Mouse (Mus musculus) lung, postnatal 0 days (tissue): ENCODE results near the gene Prmt3. TPM values are rescaled to one million over a fixed set of nuclear protein-coding genes. Genes with fewer than 3 reads are reported as not detected.

ENCODE experiments used
- ATAC-seq: fragments of 200-750 bp; cut with Nextera tagmentation; 2 replicates; pipeline ENCODE4 v1.8.0; 2017; ENCODE audit warnings: moderate library complexity
- DNase-seq: peaks from one replicate; pipeline ENCODE4 v3.0.0-alpha.2; 2016; ENCODE audit warnings: low spot score
- H3K27ac ChIP-seq: fragments of 300-500 bp; sonication (generic); 2 replicates; pipeline ENCODE4 v1.5.1; 2014; ENCODE audit warnings: antibody characterized with exemption, mild to moderate bottlenecking, low read length, mixed read lengths
- H3K27me3 ChIP-seq: fragments of 300-500 bp; sonication (generic); replicated peaks from 2 replicates; pipeline ENCODE4 v1.6.1; 2014; ENCODE audit warnings: low read length, mixed read lengths; ENCODE audit not compliant: insufficient read depth
- H3K36me3 ChIP-seq: fragments of 300-500 bp; sonication (generic); 2 replicates; pipeline ENCODE4 v1.6.1; 2014; ENCODE audit warnings: low read length, mixed read lengths; ENCODE audit not compliant: insufficient read depth
- H3K4me1 ChIP-seq: fragments of 300-500 bp; sonication (generic); 2 replicates; pipeline ENCODE4 v1.6.1; 2014; ENCODE audit warnings: antibody characterized with exemption, low read depth, low read length, mixed read lengths; ENCODE audit not compliant: insufficient read depth
- H3K4me2 ChIP-seq: fragments of 300-500 bp; sonication (generic); replicated peaks from 2 replicates; pipeline ENCODE4 v1.6.1; 2014; ENCODE audit warnings: low read depth, mild to moderate bottlenecking, low read length, moderate library complexity, mixed read lengths
- H3K4me3 ChIP-seq: fragments of 300-500 bp; sonication (generic); 2 replicates; pipeline ENCODE4 v1.5.1; 2014; ENCODE audit warnings: low read depth, low read length
- H3K9ac ChIP-seq: fragments of 300-500 bp; sonication (generic); replicated peaks from 2 replicates; pipeline ENCODE4 v1.6.1; 2014; ENCODE audit warnings: low read depth, mild to moderate bottlenecking
- H3K9me3 ChIP-seq: fragments of 300-500 bp; sonication (generic); 2 replicates; pipeline ENCODE4 v1.6.1; 2016; ENCODE audit warnings: low read length, mixed read lengths
- CTCF ChIP-seq: IDR thresholded peaks from 2 replicates; pipeline ENCODE4 v1.5.1; 2016; ENCODE audit warnings: antibody characterized with exemption, mild to moderate bottlenecking
- EP300 ChIP-seq: IDR thresholded peaks from 2 replicates; pipeline ENCODE4 v1.6.1; 2016; ENCODE audit warnings: antibody characterized with exemption, mild to moderate bottlenecking, control low read depth
- WGBS: fragments of 180-500 bp; shearing (Covaris S2); extraction: QIAGEN DNeasy Blood & Tissue Kit; methylation state at CpG from one replicate; pipeline ENCODE4 v1.1.7; 2014; 5-methylcytosine and 5-hydroxymethylcytosine counted together
- polyA plus RNA-seq: library from polyadenylated mRNA; unstranded; fragments of >200 nt; fragmentation: Nextera tagmentation; extraction: Ambion mirVana; gene quantifications from 2 replicates; pipeline ENCODE4 v1.2.1, GENCODE M21; 2015

The Prmt3 gene
- polyA plus RNA-seq, 1 experiment from 2014 or later, result 15.9 TPM

DNA sequence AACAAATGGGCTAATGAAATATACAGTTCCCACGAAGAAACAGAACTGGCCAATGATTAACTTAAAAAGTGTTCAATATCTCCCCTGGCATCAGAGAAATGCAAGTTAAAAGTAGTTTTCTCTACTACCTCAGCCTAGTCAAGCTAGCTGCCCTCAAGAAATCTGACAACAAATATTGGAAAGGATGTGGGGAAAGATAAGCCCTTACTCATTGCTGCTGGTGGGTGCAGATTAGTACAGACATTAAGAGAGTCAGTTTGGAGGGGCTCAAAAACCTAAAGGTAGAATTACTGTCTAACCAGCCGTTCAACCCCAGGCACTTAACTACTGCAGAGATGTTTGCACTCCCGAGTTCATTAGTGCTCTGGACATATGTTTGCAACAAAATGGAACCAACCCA lies 27.5 kb downstream of the Prmt3 start:
- ATAC-seq (no peak), DNase-seq (no peak)
- no peaks in the 10 kb centered on the region for H3K27me3 ChIP-seq
- H3K4me3 ChIP-seq, result no peak overlapping the region
- no peaks in the 10 kb centered on the region for H3K9me3 ChIP-seq
- H3K9ac ChIP-seq, result no peak overlapping the region
- no peaks in the 10 kb centered on the region for H3K4me1 ChIP-seq
- TF ChIP-seq CTCF (no peak), EP300 (no peak)
- H3K4me2 ChIP-seq, result no peak overlapping the region
- WGBS, result 52% methylated on average over 3 of the region's 3 CpGs
- no peak overlapping the region for H3K27ac ChIP-seq
- H3K36me3 ChIP-seq, result 0 out of 2 replicates have a peak, but pooled peaks cover 3% of the 10 kb centered on the region

GRCm38 (mm10) chr7:49807093-49807682 lies 29.0 kb downstream of the Prmt3 start:
- DNase-seq (no peak), ATAC-seq (no peak)
- Histone ChIP-seq H3K9me3 (no peaks in the 10 kb centered on the region), H3K4me2 (no peak overlapping the region), H3K36me3 (0 out of 2 replicates have a peak, but pooled peaks cover 3% of the 10 kb centered on the region), H3K27ac (no peak overlapping the region), H3K4me3 (no peak overlapping the region), H3K4me1 (no peaks in the 10 kb centered on the region), H3K27me3 (no peaks in the 10 kb centered on the region), H3K9ac (no peak overlapping the region)
- 65% methylated on average over 9 of the region's 9 CpGs for WGBS
- TF ChIP-seq CTCF, result no peak
- TF ChIP-seq EP300, result no peak

- Histone ChIP-seq H3K27me3 (no peaks in the 10 kb centered on the region), H3K4me1 (no peaks in the 10 kb centered on the region), H3K9me3 (no peaks in the 10 kb centered on the region), H3K27ac (no peak overlapping the region), H3K4me2 (no peak overlapping the region), H3K9ac (no peak overlapping the region), H3K4me3 (no peak overlapping the region), H3K36me3 (0 out of 2 replicates have a peak, but pooled peaks cover 1% of the 10 kb centered on the region)
- no peak for DNase-seq
- ATAC-seq, result no peak
- no peak for TF ChIP-seq CTCF
- TF ChIP-seq EP300, result no peak
- WGBS, result 91% methylated on average over 17 of the region's 17 CpGs
Measured at GRCm38 (mm10) chr7:49807846-49808622, 29.9 kb downstream of the Prmt3 start.

- ATAC-seq, result no peak
- 82% methylated on average over 6 of the region's 6 CpGs for WGBS
Measured at GRCm38 (mm10) chr7:49809100-49809499, 31.0 kb downstream of the Prmt3 start.

DNA sequence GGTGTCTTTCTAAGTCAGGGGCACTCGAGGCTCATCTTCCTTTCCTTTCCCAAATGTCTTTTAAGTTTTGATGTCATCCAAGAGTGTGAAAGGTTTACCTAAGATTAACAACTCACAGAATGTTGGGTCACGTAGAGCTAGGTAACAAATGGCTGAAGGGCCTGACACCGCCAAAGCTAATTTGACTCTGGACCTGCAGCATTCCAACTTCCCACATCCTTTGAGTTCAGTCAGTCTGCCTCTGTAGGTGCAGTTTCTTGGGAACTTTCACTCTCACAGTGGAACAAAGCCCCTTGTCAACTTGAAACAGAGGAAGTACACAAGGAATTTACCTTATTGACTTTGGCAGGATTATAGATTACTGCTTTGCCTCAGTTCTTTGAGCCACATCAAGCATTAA lies 31.4 kb downstream of the Prmt3 start:
- WGBS, result 50% methylated on average over 3 of the region's 3 CpGs
- H3K9me3 ChIP-seq, result no peaks in the 10 kb centered on the region
- no peak for ATAC-seq
- H3K27me3 ChIP-seq, result no peaks in the 10 kb centered on the region
- H3K9ac ChIP-seq, result no peak overlapping the region
- no peaks in the 10 kb centered on the region for H3K36me3 ChIP-seq
- no peak overlapping the region for H3K4me2 ChIP-seq
- H3K4me1 ChIP-seq, result no peaks in the 10 kb centered on the region
- no peak for DNase-seq
- H3K4me3 ChIP-seq, result no peak overlapping the region
- no peak for TF ChIP-seq EP300
- TF ChIP-seq CTCF, result no peak
- no peak overlapping the region for H3K27ac ChIP-seq

More at GRCm38 (mm10) chr7:49809100-49809499, 31.0 kb downstream of the Prmt3 start:
- H3K9me3 ChIP-seq, result no peaks in the 10 kb centered on the region
- no peak overlapping the region for H3K4me2 ChIP-seq
- no peak for DNase-seq
- H3K4me1 ChIP-seq, result no peaks in the 10 kb centered on the region
- no peak for TF ChIP-seq CTCF
- no peak for TF ChIP-seq EP300
- H3K27ac ChIP-seq, result no peak overlapping the region
- no peaks in the 10 kb centered on the region for H3K27me3 ChIP-seq
- H3K4me3 ChIP-seq, result no peak overlapping the region
- no peaks in the 10 kb centered on the region for H3K36me3 ChIP-seq
- H3K9ac ChIP-seq, result no peak overlapping the region

GRCm38 (mm10) chr7:49811346-49811745 lies 33.2 kb downstream of the Prmt3 start:
- no peak overlapping the region for H3K4me3 ChIP-seq
- WGBS, result 45% methylated on average over 4 of the region's 4 CpGs
- no peaks in the 10 kb centered on the region for H3K27me3 ChIP-seq
- no peaks in the 10 kb centered on the region for H3K4me1 ChIP-seq
- no peaks in the 10 kb centered on the region for H3K9me3 ChIP-seq
- DNase-seq, result peak; percentile 38
- H3K9ac ChIP-seq, result no peak overlapping the region
- H3K4me2 ChIP-seq, result no peak overlapping the region
- H3K27ac ChIP-seq, result no peak overlapping the region
- no peaks in the 10 kb centered on the region for H3K36me3 ChIP-seq
- no peak for TF ChIP-seq EP300
- TF ChIP-seq CTCF, result peak; percentile 53
- no peak for ATAC-seq
